Mouse (Mus musculus): ENCODE data around the gene Gm10203. TPM values are rescaled to one million over a fixed set of nuclear protein-coding genes. Genes with fewer than 3 reads are reported as not detected.
"Not testable (repeated sequence)": the region's sequence is repeated elsewhere in the genome, so short reads cannot be mapped to it uniquely, and the experiment has no call there.

Gm10203 gene
- not detected in 2 replicates for polyA plus RNA-seq (2015; fragmentation: Nextera tagmentation; extraction: Ambion mirVana)

DNA sequence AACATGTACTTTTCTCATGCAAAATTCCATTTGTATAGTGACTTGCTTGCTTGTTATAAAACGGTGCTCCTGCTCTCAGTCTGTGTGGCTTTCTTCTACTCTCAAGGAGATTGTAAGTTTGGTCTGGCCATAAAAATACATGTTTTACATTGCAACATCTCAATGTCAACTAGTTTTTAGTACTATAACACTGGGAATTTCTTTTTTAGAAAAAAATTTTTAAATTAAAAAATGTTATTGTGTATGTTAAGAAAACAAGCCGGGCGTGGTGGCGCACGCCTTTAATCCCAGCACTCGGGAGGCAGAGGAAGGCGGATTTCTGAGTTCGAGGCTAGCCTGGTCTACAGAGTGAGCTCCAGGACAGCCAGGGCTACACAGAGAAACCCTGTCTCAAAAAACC lies at the start of gene Gm10203:
Gene Gm10203 (plus strand): TSS at position 301 of the 400 bp plus-strand sequence.
- not testable (repeated sequence) for H3K4me2 ChIP-seq (replicated peaks); H3K27me3 ChIP-seq; H3K27ac ChIP-seq (replicated peaks); H3K9ac ChIP-seq (replicated peaks); H3K4me1 ChIP-seq; H3K9me3 ChIP-seq; H3K36me3 ChIP-seq; ATAC-seq (replicated peaks); H3K4me3 ChIP-seq
- WGBS = 81% methylated on average over 8 of the region's 8 CpGs

DNA sequence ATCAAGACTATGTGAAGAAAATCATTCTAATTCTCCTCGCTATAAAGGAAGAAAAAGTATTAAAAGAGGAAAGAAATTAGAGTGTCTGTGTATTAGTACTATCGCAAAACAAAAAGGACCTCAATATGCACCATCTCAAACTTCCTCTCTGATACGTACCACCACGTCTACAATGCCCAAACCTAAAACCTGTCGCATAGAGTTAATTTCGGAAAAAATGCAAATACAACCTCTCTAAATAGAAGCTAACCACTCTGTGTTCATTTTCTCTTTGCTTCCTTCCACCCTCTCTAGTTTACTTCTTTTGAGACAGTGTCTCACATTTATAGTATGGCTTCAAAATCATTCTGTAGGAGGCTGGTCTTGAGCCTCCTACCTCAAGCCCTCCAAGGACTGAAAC lies 37.6 kb upstream of the Gm10203 start:
- no peak overlapping the region for H3K9ac ChIP-seq (replicated peaks)
- H3K4me3 ChIP-seq = no peak overlapping the region
- H3K9me3 ChIP-seq = no peaks in the 10 kb centered on the region
- peaks cover 3% of the 10 kb centered on the region; the same call in 1 of the 2 replicates for H3K4me1 ChIP-seq
- H3K36me3 ChIP-seq = no peaks in the 10 kb centered on the region
- no peak for ATAC-seq (replicated peaks)
- WGBS = 93% methylated on average over 6 of the region's 6 CpGs
- H3K4me2 ChIP-seq (replicated peaks) = no peak overlapping the region
- no peak overlapping the region for H3K27ac ChIP-seq (replicated peaks)
- H3K27me3 ChIP-seq = no peaks in the 10 kb centered on the region

DNA sequence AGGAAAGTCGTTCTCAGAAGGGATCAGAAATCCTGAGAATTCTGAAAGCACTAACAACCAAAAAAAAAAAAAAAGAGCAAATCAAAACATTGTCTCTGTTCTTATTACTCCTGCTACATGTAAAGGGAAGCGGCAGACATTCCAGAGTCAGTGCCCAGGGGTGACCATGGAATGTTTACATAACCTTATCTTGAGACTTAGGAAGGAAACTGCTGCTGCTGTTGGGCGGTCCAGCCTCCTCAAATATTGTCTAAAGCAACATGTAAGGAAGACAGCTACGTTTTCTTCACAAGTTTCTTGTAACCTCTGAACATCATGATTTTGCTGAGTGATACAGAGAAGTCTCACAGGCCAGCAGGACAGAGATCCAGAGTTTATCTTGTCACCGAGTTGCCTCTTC lies 36.5 kb upstream of the Gm10203 start:
- H3K4me3 ChIP-seq = no peak overlapping the region
- ATAC-seq (replicated peaks) = no peak
- no peak overlapping the region for H3K9ac ChIP-seq (replicated peaks)
- no peak overlapping the region for H3K4me2 ChIP-seq (replicated peaks)
- no peak overlapping the region for H3K27ac ChIP-seq (replicated peaks)
- no peaks in the 10 kb centered on the region for H3K27me3 ChIP-seq
- no peaks in the 10 kb centered on the region for H3K36me3 ChIP-seq
- peaks cover 3% of the 10 kb centered on the region; the same call in 1 of the 2 replicates for H3K4me1 ChIP-seq
- 76% methylated on average over 5 of the region's 5 CpGs for WGBS
- H3K9me3 ChIP-seq = no peaks in the 10 kb centered on the region

DNA sequence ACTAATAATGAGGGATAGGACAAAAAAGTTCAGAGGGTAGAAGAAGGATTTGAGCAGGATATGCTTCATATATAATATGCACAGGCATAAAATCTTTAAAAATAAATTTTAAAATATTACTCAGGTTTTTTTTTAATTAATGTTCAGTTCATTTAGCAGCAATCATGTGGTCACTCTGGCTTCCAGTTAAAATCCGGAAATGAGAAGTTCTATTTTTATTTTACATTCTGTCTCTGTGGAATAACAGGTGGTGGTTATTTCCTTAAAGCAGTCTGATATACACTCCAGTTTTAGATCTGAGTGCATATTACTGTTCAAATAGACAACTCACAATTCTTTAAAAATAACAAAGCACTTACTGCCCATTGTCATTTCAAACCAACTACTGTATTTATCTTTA lies 35.4 kb upstream of the Gm10203 start:
- Histone ChIP-seq H3K4me3 (no peak overlapping the region), H3K4me2 (replicated peaks) (no peak overlapping the region), H3K9ac (replicated peaks) (no peak overlapping the region), H3K4me1 (peaks cover 8% of the 10 kb centered on the region), H3K27me3 (no peaks in the 10 kb centered on the region), H3K9me3 (no peaks in the 10 kb centered on the region), H3K27ac (replicated peaks) (no peak overlapping the region), H3K36me3 (no peaks in the 10 kb centered on the region)
- WGBS = 92% methylated on average over 1 of the region's 1 CpGs
- no peak for ATAC-seq (replicated peaks)

DNA sequence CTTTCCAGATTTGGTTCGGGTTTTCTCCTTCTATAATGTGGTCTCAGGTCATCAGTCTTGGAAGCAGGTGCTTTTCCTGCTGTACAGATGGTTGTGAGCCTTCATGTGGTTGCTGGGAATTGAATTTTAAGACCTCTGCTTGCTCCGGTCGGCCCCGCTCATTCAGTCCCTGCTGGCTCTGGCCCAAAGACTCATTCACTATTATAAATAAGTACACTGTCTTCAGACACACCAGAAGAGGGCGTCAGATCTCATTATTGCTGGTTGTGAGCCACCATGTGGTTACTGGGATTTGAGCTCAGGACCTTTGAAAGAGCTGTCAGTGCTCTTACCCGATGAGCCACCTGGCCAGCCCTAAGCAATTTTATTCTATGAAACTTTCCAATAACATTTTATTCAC lies 34.6 kb upstream of the Gm10203 start:
- H3K36me3 ChIP-seq = no peaks in the 10 kb centered on the region
- H3K4me3 ChIP-seq = no peak overlapping the region
- no peaks in the 10 kb centered on the region for H3K9me3 ChIP-seq
- ATAC-seq (replicated peaks) = no peak
- no peak overlapping the region for H3K4me2 ChIP-seq (replicated peaks)
- H3K27me3 ChIP-seq = no peaks in the 10 kb centered on the region
- no peak overlapping the region for H3K9ac ChIP-seq (replicated peaks)
- 48% methylated on average over 6 of the region's 6 CpGs for WGBS
- no peak overlapping the region for H3K27ac ChIP-seq (replicated peaks)
- peaks cover 10% of the 10 kb centered on the region for H3K4me1 ChIP-seq

DNA sequence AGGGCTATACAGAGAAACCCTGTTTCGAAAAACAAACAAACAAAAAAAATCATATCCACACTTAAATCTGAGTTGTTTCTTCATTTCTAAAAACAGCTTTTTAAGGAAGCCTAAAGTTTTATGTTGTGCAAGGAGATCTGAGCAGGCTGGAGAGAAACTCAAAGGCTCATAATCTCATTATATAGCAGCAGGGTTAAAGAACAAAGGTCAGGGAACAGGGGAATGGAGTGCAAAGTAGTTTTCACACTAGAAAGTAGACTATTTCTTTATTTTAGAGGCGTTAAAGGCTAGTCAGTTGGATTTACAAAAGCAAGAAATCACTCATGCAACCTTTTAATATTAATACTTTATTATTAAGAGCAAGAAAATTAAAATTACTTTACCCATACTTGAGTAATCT lies 33.7 kb upstream of the Gm10203 start:
- Histone ChIP-seq H3K27ac (replicated peaks) (no peak overlapping the region), H3K9ac (replicated peaks) (no peak overlapping the region), H3K9me3 (no peaks in the 10 kb centered on the region), H3K36me3 (no peaks in the 10 kb centered on the region), H3K4me2 (replicated peaks) (no peak overlapping the region), H3K4me1 (peaks cover 10% of the 10 kb centered on the region), H3K27me3 (no peaks in the 10 kb centered on the region), H3K4me3 (no peak overlapping the region)
- WGBS = 89% methylated on average over 2 of the region's 2 CpGs
- ATAC-seq (replicated peaks) = no peak

DNA sequence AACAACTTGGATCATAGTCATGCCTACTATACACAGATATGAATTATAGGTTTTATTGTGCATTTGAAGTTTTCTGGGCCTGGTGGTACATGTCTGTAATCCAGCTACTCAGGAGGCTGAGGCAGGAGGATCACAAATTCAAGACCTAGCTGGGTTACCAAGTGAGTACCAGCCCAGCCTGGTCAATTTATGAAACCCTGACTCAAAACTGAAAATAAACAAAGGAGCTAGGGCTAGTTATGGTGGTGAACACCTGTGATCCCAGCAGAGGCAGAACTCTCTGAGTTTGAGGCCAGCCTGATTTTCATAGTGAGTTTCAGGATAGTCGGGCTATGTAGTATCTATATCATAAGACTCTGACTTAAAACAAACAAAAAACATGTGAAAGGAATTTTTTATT lies 32.7 kb upstream of the Gm10203 start:
- no peak overlapping the region for H3K4me3 ChIP-seq
- WGBS = 100% methylated on average over 1 of the region's 1 CpGs
- H3K27ac ChIP-seq (replicated peaks) = no peak overlapping the region
- no peak overlapping the region for H3K9ac ChIP-seq (replicated peaks)
- no peak overlapping the region for H3K4me2 ChIP-seq (replicated peaks)
- no peaks in the 10 kb centered on the region for H3K27me3 ChIP-seq
- peaks cover 13% of the 10 kb centered on the region for H3K4me1 ChIP-seq
- H3K9me3 ChIP-seq = no peaks in the 10 kb centered on the region
- no peaks in the 10 kb centered on the region for H3K36me3 ChIP-seq
- no peak for ATAC-seq (replicated peaks)

DNA sequence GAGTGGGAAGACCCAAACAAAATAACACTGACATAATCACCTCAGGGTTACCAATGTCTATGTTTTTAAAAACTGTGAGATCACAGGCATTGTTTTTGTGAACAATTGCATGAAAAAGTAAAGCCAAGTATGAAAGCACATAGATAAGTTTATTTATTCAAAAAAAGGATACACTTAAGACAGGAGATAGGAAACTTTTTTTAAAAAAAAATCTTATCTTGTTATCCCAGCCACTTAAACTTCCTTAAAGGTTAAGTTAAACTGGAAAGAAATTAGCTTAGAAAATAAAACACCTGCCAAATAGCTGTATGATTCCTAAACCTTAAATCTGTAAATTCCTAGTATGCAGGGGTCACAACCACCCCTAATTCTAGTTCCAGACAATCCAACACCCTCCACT lies 31.0 kb upstream of the Gm10203 start:
- Histone ChIP-seq H3K9me3 (no peaks in the 10 kb centered on the region), H3K9ac (replicated peaks) (0 out of 2 replicates have a peak overlapping the region, but pooled peaks have one; percentile 10), H3K27me3 (no peaks in the 10 kb centered on the region), H3K4me1 (peaks cover 13% of the 10 kb centered on the region), H3K36me3 (no peaks in the 10 kb centered on the region), H3K4me3 (no peak overlapping the region), H3K27ac (replicated peaks) (no peak overlapping the region), H3K4me2 (replicated peaks) (no peak overlapping the region)
- no peak for ATAC-seq (replicated peaks)

DNA sequence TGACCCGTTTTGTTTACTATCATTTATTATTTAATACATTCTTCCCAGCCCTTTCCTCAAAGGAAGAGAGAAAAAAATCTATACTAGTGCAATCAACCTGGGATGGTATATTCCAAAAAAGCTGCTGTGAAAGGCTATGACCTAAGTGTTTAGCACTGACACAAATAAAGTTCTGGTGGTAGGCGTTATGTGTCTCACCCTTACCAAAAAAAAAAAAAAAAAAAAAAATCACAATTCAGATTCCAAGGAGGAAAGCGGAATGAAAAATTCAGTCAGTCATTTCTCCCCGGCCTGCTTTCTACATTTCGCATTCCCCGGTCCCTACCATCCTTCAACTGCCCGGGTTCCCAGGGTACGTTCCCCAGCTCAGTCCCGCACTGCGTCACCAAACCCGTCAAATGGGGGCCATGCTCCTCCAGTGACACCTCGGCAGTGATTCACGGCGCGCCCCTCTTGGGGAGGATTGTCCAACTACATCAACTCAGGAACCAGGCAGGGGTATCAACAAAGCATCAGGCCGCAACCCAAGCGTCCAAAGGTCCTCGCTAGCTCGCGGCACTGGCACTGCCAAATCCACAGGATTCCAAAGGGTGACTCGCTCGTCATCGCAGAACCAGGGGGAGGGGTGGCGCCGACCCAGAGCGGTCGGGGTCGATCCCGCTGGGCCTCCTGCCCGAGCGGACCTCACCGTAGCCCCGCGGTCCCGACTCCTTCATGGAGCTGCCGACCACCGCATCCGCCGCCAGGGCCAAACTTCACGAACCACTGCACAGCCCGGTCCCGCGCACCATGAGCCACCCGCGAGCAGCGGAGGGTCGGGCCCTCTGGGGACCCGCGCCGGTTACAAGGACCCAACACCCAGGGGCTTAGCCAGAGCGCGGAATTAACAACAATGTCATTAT lies 29.5 kb upstream of the Gm10203 start:
- 1% methylated on average over 48 of the region's 52 CpGs for WGBS
- ATAC-seq (replicated peaks) = peak; percentile 59
- H3K36me3 ChIP-seq = no peaks in the 10 kb centered on the region
- no peaks in the 10 kb centered on the region for H3K27me3 ChIP-seq
- peak overlapping the region; percentile 75 for H3K4me2 ChIP-seq (replicated peaks)
- no peaks in the 10 kb centered on the region for H3K9me3 ChIP-seq
- H3K9ac ChIP-seq (replicated peaks) = peak overlapping the region; percentile 88
- peaks cover 10% of the 10 kb centered on the region for H3K4me1 ChIP-seq
- H3K27ac ChIP-seq (replicated peaks) = peak overlapping the region; percentile 99
- peak overlapping the region; percentile 77 for H3K4me3 ChIP-seq

DNA sequence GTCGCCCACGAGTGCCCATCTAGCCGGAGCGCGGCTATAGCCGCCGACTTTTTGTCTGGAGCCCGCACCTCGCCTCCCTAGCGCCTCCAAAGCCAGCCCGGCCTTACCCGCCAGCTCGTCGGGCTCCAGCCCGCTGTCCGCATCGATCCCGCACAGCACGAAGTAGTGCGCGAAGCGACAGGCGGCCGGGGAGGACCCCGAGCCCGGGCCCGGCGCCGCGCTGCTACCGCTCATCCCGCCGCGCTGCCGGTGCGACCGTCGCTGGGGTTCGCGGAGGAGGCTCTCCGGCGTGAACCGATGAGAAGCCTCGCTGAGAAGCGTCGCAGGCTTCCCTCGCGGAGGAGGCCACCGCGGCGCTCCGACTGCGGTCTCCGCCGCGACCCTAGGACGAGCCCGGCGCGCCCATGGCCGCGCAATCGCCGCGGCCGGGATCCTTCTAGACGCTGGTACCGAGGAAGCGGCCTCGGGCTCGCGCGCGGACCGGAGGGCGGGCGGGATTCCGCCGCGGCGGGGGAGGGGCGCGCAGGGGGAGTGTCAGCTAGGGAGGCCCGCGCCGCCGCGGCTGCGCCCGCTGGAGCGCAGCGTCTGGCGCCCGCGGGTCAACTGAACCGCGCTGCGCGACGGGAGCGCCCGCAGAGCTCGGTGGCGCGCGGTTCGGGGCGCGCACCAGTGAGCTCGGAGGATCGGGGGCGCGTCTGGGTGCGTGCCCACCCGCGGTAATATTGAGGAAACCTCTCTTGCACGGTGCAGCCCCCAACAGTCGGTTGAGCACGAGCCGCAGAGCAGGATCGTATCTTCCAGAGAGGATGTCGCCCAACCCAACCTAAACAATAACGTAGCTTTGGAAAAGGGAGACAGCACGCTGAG lies 28.7 kb upstream of the Gm10203 start, which contains the start of gene Dennd5b:
Gene Dennd5b (minus strand): TSS at position 605 of the 867 bp plus-strand sequence.
- ATAC-seq (replicated peaks) = peak; percentile 96

DNA sequence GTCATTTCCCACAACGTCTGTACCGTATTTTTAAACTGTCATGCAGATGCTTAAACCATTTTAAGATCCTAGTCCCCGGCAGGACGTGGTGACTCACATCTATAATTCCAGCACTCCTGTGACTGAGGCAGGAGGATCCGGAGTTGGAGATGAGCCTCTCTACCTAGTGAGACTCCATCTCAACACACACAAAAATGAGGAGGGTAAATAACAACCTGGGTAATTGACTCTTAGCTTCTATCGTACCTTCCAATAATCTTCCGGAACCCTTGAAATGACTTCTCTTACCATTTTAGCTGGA lies 28.1 kb upstream of the Gm10203 start:
- Histone ChIP-seq H3K27ac (replicated peaks) (peak overlapping the region; percentile 99), H3K9me3 (no peaks in the 10 kb centered on the region), H3K36me3 (no peaks in the 10 kb centered on the region), H3K9ac (replicated peaks) (peak overlapping the region; percentile 88), H3K4me2 (replicated peaks) (peak overlapping the region; percentile 75), H3K27me3 (no peaks in the 10 kb centered on the region), H3K4me1 (peaks cover 10% of the 10 kb centered on the region), H3K4me3 (peak overlapping the region; percentile 77)
- WGBS = 12% methylated on average over 7 of the region's 7 CpGs
- no peak for ATAC-seq (replicated peaks)

More for the DNA sequence above, 28.7 kb upstream of the Gm10203 start, which contains the start of gene Dennd5b:
- WGBS = under 1% methylated on average over 123 of the region's 124 CpGs
- Histone ChIP-seq H3K4me3 (peak within 1 kb of the TSS; percentile 77), H3K9me3 (no peaks in the 10 kb centered on the region), H3K36me3 (no peaks in the 10 kb centered on the region), H3K4me2 (replicated peaks) (peak within 1 kb of the TSS; percentile 75), H3K27me3 (no peaks in the 10 kb centered on the region), H3K4me1 (peaks cover 10% of the 10 kb centered on the region), H3K27ac (replicated peaks) (peak within 1 kb of the TSS; percentile 99), H3K9ac (replicated peaks) (peak within 1 kb of the TSS; percentile 88)

DNA sequence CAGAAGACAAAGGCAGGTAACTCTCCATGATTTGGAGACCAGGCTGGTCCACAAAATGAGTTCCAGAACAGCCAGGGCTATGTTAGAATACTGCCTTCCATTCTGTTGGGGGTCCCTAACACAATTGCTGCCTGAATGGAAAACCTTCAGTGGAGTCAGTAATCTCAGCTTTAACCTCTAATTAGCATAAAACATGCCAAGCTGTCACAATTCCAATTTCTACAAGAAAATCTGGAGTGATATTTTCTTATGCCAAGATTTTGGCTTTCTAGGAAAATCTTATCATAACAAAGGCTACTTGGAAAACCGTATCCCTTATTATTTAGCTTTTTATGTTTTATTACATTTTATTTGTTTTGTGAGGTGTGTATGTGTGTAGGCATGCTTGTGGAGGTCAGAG lies 26.5 kb upstream of the Gm10203 start:
- no peak for ATAC-seq (replicated peaks)
- peaks cover 10% of the 10 kb centered on the region for H3K4me1 ChIP-seq
- H3K9ac ChIP-seq (replicated peaks) = no peak overlapping the region
- no peak overlapping the region for H3K4me2 ChIP-seq (replicated peaks)
- no peak overlapping the region for H3K4me3 ChIP-seq
- 65% methylated on average over 1 of the region's 1 CpGs for WGBS
- no peak overlapping the region for H3K27ac ChIP-seq (replicated peaks)
- no peaks in the 10 kb centered on the region for H3K36me3 ChIP-seq
- no peaks in the 10 kb centered on the region for H3K9me3 ChIP-seq
- no peaks in the 10 kb centered on the region for H3K27me3 ChIP-seq
